Mouse (Mus musculus) urinary bladder, postnatal 36 days (tissue): Measurements from ENCODE around the gene Tnnt2.

ENCODE experiments used
- DNase-seq, 2 experiments: peaks; one replicate each; pipeline ENCODE4 v3.0.0; 2022; ENCODE audit warnings: low spot score in 2 of 2, mixed read lengths in 1 of 2

The Tnnt2 gene

GRCm38 (mm10) chr1:135899991-135900515 is 63.9 kb downstream of the Tnnt2 start:
- DNase-seq, result no peak
